Mouse (Mus musculus): Measurements from ENCODE around the gene Tmem183a. TPM values are rescaled to one million over a fixed set of nuclear protein-coding genes. Genes with fewer than 3 reads are reported as not detected.
A peak's percentile ranks its signal among the peaks of the same experiment; 100 is the strongest.

Tmem183a gene
- polyA plus RNA-seq (2014; fragmentation: Nextera tagmentation; extraction: Ambion mirVana) = 117 and 119 TPM in 2 replicates

DNA sequence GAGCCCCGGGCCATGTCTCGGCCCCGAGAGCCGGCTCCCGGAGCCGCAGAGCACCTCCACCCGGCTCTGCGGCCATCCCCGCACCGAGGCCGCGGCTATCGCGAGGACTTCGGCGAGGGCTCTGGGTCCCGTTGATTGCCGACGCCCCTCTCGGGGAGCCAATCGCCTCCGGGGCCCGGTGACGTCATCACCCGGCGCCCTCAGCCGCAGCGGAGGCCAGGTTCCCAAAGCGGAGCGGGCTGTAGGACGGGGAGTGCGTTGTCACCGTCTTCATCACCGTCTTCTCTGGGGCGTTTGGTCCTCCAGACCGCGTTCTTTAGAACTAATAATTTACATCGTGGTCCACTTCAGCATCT is at the start of gene Tmem183a:
TSS of gene Tmem183a (minus strand) at position 123 of the 356 bp plus-strand sequence.
- peak; percentile 96 for ATAC-seq (ENCODE audit: insufficient number of reproducible peaks, low FRiP score, low TSS enrichment, low read depth)

DNA sequence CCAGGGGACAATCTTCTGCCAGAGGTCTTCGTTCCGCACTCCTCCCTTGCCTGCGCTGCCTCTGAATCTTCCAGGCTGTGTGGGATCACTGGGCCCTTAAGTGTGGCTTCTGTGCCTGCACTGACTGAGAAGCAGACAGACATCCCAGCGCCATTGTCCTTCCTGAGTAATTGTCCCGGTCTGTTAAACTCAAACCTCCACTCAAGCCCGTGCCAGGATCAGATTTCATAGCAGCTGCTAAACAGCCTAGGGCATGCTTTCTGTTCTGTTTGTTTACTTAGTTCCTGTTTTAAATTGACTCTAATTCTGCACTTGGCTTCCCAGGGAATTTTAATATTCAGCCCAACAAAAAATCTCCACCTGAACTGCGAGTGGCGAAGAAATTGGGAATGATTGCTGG is 46.3 kb upstream of the Tmem183a start:
- no peak overlapping the region for H3K4me3 ChIP-seq (ENCODE audit: low read depth, low read length)
- H3K27me3 ChIP-seq (ENCODE audit: control insufficient read depth, insufficient read depth, low read length) = no peaks in the 10 kb centered on the region
- H3K36me3 ChIP-seq (ENCODE audit: control insufficient read depth, insufficient read depth, low read length) = peaks cover 6% of the 10 kb centered on the region; the same call in 1 of the 2 replicates
- H3K9me3 ChIP-seq (ENCODE audit: control insufficient read depth, low read length) = no peaks in the 10 kb centered on the region
- ATAC-seq (ENCODE audit: insufficient number of reproducible peaks, low FRiP score, low TSS enrichment, low read depth) (no peak), DNase-seq (ENCODE audit: low spot score) (no peak)
- 0 out of 2 replicates have a peak, but pooled peaks cover 7% of the 10 kb centered on the region for H3K4me1 ChIP-seq (ENCODE audit: control insufficient read depth, insufficient read depth, low read length)
- no peak overlapping the region for H3K4me2 ChIP-seq (ENCODE audit: low read depth, severe bottlenecking)
- 74% methylated on average over 8 of the region's 8 CpGs for WGBS
- no peak overlapping the region for H3K9ac ChIP-seq (ENCODE audit: low read length)
- H3K27ac ChIP-seq (replicated peaks; ENCODE audit: low read depth, low read length) = no peak overlapping the region

More for the DNA sequence above, at the start of gene Tmem183a:
- Histone ChIP-seq H3K27ac (replicated peaks; ENCODE audit: low read depth, low read length) (0 out of 2 replicates have a peak within 1 kb of the TSS, but pooled peaks have one; percentile 18), H3K4me1 (ENCODE audit: control insufficient read depth, insufficient read depth, low read length) (0 out of 2 replicates have a peak, but pooled peaks cover 6% of the 10 kb centered on the region), H3K4me3 (ENCODE audit: low read depth, low read length) (peak within 1 kb of the TSS; percentile 80), H3K9me3 (ENCODE audit: control insufficient read depth, low read length) (no peaks in the 10 kb centered on the region), H3K36me3 (ENCODE audit: control insufficient read depth, insufficient read depth, low read length) (peaks cover 10% of the 10 kb centered on the region), H3K9ac (ENCODE audit: low read length) (peak within 1 kb of the TSS; percentile 95), H3K27me3 (ENCODE audit: control insufficient read depth, insufficient read depth, low read length) (no peaks in the 10 kb centered on the region), H3K4me2 (ENCODE audit: low read depth, severe bottlenecking) (peak within 1 kb of the TSS; percentile 76)
- peak; percentile 98 for DNase-seq (ENCODE audit: low spot score)
- WGBS = 0% methylated on average over 38 of the region's 38 CpGs

DNA sequence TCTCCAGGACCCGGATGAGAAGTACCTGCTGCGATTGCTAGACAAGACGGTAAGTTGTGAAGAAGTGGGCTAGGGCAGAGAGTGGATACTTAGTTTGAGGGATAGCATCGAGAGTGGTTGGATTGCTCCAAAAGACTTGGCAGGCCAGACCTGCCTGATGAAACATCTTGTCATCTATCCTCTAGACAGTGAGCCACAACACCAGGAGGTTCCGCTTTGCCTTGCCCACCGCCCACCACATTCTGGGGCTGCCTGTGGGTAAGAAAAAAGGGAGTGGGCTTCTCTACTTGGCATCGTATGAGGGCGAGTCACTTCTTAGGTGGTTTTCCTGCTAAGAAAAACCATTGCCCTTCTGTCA is 44.6 kb upstream of the Tmem183a start:
- Histone ChIP-seq H3K36me3 (ENCODE audit: control insufficient read depth, insufficient read depth, low read length) (peaks cover 4% of the 10 kb centered on the region; the same call in 1 of the 2 replicates), H3K4me3 (ENCODE audit: low read depth, low read length) (peak overlapping the region; percentile 81), H3K27me3 (ENCODE audit: control insufficient read depth, insufficient read depth, low read length) (no peaks in the 10 kb centered on the region), H3K4me2 (ENCODE audit: low read depth, severe bottlenecking) (peak overlapping the region; percentile 84), H3K9ac (ENCODE audit: low read length) (peak overlapping the region; percentile 78), H3K27ac (replicated peaks; ENCODE audit: low read depth, low read length) (no peak overlapping the region), H3K9me3 (ENCODE audit: control insufficient read depth, low read length) (no peaks in the 10 kb centered on the region), H3K4me1 (ENCODE audit: control insufficient read depth, insufficient read depth, low read length) (0 out of 2 replicates have a peak, but pooled peaks cover 7% of the 10 kb centered on the region)
- DNase-seq (ENCODE audit: low spot score) = no peak
- 36% methylated on average over 8 of the region's 8 CpGs for WGBS
- peak; percentile 18; the same call in 1 of the 2 replicates for ATAC-seq (ENCODE audit: insufficient number of reproducible peaks, low FRiP score, low TSS enrichment, low read depth)

DNA sequence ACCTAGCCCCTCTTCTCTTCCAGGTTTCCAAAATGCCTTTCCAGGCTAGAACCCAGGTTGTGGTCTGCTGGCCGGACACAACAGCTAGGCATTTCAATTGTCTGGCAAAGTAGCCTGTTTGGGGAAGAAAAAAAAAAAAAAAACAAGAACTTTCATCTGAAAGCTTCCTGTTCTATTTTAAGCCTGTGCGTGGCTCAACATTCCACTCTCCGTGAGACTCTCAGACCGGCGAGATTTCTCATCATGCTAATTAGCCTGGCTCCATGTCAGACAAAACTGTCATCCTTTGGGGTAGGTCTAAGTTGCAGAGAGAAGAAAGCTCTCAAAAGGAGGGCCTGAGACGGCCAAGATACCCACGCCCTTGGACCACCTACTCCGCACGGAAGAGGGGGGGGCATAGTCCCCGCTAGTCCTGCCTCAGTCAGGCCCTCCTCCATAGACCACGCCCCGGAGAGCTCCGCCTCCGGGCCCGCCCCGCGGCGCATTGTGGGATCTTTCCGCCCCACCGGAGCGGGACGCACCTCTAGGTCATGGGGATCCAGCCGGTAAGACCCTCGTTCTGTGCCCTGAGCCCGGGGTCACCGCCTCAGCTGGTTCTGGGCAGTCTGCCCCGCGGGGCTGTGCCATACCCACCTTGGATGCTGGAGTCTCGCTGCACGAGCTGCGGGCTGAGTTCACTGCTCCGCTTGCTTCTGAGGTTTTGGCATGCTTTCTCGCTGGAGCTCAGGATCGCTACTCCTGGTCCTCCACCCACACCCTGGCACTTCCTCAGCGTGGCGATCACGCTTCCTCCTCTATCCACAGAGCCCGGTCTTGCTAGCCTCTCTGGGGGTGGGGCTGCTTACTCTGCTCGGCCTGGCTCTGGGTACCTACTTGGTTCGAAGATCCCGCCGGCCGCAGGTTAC is 44.0 kb upstream of the Tmem183a start, which contains the start of gene Cyb5r1:
TSS of gene Cyb5r1 (plus strand) at position 51 of the 905 bp plus-strand sequence.
- under 1% methylated on average over 43 of the region's 43 CpGs for WGBS
- H3K36me3 ChIP-seq (ENCODE audit: control insufficient read depth, insufficient read depth, low read length) = peaks cover 4% of the 10 kb centered on the region; the same call in 1 of the 2 replicates
- ATAC-seq (ENCODE audit: insufficient number of reproducible peaks, low FRiP score, low TSS enrichment, low read depth) (peak; percentile 97), DNase-seq (ENCODE audit: low spot score) (peak; percentile 91)
- no peaks in the 10 kb centered on the region for H3K9me3 ChIP-seq (ENCODE audit: control insufficient read depth, low read length)
- H3K27me3 ChIP-seq (ENCODE audit: control insufficient read depth, insufficient read depth, low read length) = no peaks in the 10 kb centered on the region
- peak within 1 kb of the TSS; percentile 78 for H3K9ac ChIP-seq (ENCODE audit: low read length)
- 0 out of 2 replicates have a peak, but pooled peaks cover 7% of the 10 kb centered on the region for H3K4me1 ChIP-seq (ENCODE audit: control insufficient read depth, insufficient read depth, low read length)
- 0 out of 2 replicates have a peak within 1 kb of the TSS, but pooled peaks have one; percentile 51 for H3K27ac ChIP-seq (replicated peaks; ENCODE audit: low read depth, low read length)
- peak within 1 kb of the TSS; percentile 84 for H3K4me2 ChIP-seq (ENCODE audit: low read depth, severe bottlenecking)
- peak within 1 kb of the TSS; percentile 81 for H3K4me3 ChIP-seq (ENCODE audit: low read depth, low read length)

DNA sequence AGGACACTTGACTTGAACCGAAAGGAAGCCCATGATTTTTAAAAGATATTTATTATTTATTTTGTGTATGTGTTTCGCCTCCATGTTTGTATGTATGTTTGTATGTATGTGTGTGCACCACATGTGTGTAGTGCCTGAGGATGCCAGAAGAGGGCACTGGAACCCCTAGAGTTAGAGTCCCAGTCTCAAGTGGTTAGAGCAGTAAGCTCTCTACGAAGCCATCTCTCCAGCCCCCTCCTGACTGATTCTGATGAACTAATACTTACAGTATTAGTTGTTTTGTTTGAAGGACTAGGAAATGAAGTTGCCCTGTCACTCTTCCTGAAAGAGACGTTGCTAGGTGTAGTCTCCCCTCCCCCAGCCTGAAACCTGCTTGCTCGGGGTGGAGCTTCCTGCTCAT is 38.0 kb upstream of the Tmem183a start:
- Histone ChIP-seq H3K27ac (replicated peaks; ENCODE audit: low read depth, low read length) (no peak overlapping the region), H3K9me3 (ENCODE audit: control insufficient read depth, low read length) (no peaks in the 10 kb centered on the region)
- 73% methylated on average over 5 of the region's 5 CpGs for WGBS

DNA sequence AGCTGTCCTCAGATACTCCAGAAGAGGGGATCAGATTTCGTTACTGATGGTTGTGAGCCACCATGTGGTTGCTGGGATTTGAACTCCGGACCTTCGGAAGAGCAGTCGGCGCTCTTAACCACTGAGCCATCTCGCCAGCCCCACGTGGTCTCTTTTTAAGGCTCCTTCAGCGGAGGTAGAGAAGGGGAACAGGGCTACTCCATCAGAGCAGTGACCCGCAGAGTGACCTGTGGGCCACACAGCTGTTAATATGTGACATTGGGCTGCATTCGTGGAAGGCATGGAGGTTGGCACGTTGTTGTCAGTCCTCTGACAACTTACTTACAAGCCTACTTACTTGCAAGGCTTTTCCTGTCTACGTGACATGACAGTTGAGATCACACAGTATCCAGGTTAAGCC is 36.4 kb upstream of the Tmem183a start:
- DNase-seq (ENCODE audit: low spot score) (no peak), ATAC-seq (ENCODE audit: insufficient number of reproducible peaks, low FRiP score, low TSS enrichment, low read depth) (no peak)
- Histone ChIP-seq H3K9me3 (ENCODE audit: control insufficient read depth, low read length) (no peaks in the 10 kb centered on the region), H3K27me3 (ENCODE audit: control insufficient read depth, insufficient read depth, low read length) (no peaks in the 10 kb centered on the region), H3K27ac (replicated peaks; ENCODE audit: low read depth, low read length) (no peak overlapping the region), H3K4me1 (ENCODE audit: control insufficient read depth, insufficient read depth, low read length) (no peaks in the 10 kb centered on the region), H3K4me3 (ENCODE audit: low read depth, low read length) (no peak overlapping the region), H3K9ac (ENCODE audit: low read length) (no peak overlapping the region), H3K36me3 (ENCODE audit: control insufficient read depth, insufficient read depth, low read length) (no peaks in the 10 kb centered on the region), H3K4me2 (ENCODE audit: low read depth, severe bottlenecking) (no peak overlapping the region)
- 93% methylated on average over 12 of the region's 12 CpGs for WGBS

More for the DNA sequence above, 38.0 kb upstream of the Tmem183a start:
- Histone ChIP-seq H3K4me2 (ENCODE audit: low read depth, severe bottlenecking) (no peak overlapping the region), H3K4me1 (ENCODE audit: control insufficient read depth, insufficient read depth, low read length) (no peaks in the 10 kb centered on the region), H3K27me3 (ENCODE audit: control insufficient read depth, insufficient read depth, low read length) (no peaks in the 10 kb centered on the region), H3K36me3 (ENCODE audit: control insufficient read depth, insufficient read depth, low read length) (no peaks in the 10 kb centered on the region), H3K9ac (ENCODE audit: low read length) (no peak overlapping the region), H3K4me3 (ENCODE audit: low read depth, low read length) (no peak overlapping the region)
- ATAC-seq (ENCODE audit: insufficient number of reproducible peaks, low FRiP score, low TSS enrichment, low read depth) (no peak), DNase-seq (ENCODE audit: low spot score) (no peak)

DNA sequence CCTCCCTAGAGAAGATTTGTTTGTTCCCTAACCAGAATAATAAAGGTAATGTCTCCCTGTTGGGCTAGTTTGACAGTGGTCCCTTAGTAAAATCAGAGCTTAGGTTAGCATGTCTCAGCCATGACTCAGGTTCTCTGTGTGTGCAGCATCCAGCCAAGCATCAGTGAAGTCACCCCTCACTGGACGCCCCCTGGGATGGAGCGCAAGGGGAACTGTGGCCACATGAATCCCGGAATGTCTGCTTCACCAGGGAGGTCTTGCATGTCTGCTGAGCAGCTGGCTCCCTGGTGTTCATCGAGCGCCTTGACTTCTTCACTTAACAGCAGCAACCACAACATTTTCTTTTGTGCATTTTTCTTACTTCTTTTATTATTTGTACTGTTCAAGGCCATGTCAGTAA is 32.0 kb upstream of the Tmem183a start:
- H3K36me3 ChIP-seq (ENCODE audit: control insufficient read depth, insufficient read depth, low read length) = no peaks in the 10 kb centered on the region
- no peaks in the 10 kb centered on the region for H3K4me1 ChIP-seq (ENCODE audit: control insufficient read depth, insufficient read depth, low read length)
- 64% methylated on average over 5 of the region's 5 CpGs for WGBS
- ATAC-seq (ENCODE audit: insufficient number of reproducible peaks, low FRiP score, low TSS enrichment, low read depth) (no peak), DNase-seq (ENCODE audit: low spot score) (no peak)
- no peak overlapping the region for H3K4me3 ChIP-seq (ENCODE audit: low read depth, low read length)
- H3K9me3 ChIP-seq (ENCODE audit: control insufficient read depth, low read length) = no peaks in the 10 kb centered on the region
- H3K27me3 ChIP-seq (ENCODE audit: control insufficient read depth, insufficient read depth, low read length) = no peaks in the 10 kb centered on the region
- H3K4me2 ChIP-seq (ENCODE audit: low read depth, severe bottlenecking) = no peak overlapping the region
- no peak overlapping the region for H3K27ac ChIP-seq (replicated peaks; ENCODE audit: low read depth, low read length)
- no peak overlapping the region for H3K9ac ChIP-seq (ENCODE audit: low read length)

DNA sequence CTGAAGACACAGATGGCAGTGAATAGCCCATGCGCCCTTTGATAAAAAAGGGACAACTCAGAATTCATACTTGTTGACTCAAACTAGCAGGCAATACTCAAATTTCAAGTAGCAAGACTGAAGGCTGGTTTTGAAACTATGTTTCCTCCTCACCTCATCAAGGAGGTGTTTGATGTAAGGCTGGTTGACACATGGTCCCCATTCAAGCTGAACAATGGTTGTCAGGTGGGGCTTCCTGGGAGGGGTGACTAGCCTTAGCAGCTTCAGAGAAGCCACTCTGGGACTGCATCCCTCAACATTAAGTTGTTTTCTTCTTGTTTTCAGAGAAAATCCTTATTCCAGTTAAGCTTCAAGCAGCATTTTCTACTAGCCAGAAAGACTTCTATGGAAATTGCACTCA is 23.9 kb upstream of the Tmem183a start, which contains the start of gene 4933406M09Rik:
TSS of gene 4933406M09Rik (plus strand) at position 275 of the 400 bp plus-strand sequence.
- H3K9ac ChIP-seq (ENCODE audit: low read length) = no peak within 1 kb of the TSS
- H3K27me3 ChIP-seq (ENCODE audit: control insufficient read depth, insufficient read depth, low read length) = no peaks in the 10 kb centered on the region
- H3K27ac ChIP-seq (replicated peaks; ENCODE audit: low read depth, low read length) = no peak within 1 kb of the TSS
- DNase-seq (ENCODE audit: low spot score) (no peak), ATAC-seq (ENCODE audit: insufficient number of reproducible peaks, low FRiP score, low TSS enrichment, low read depth) (no peak)
- H3K4me2 ChIP-seq (ENCODE audit: low read depth, severe bottlenecking) = no peak within 1 kb of the TSS
- WGBS = 96% methylated on average over 1 of the region's 1 CpGs
- no peak within 1 kb of the TSS for H3K4me3 ChIP-seq (ENCODE audit: low read depth, low read length)
- no peaks in the 10 kb centered on the region for H3K9me3 ChIP-seq (ENCODE audit: control insufficient read depth, low read length)
- no peaks in the 10 kb centered on the region for H3K36me3 ChIP-seq (ENCODE audit: control insufficient read depth, insufficient read depth, low read length)
- H3K4me1 ChIP-seq (ENCODE audit: control insufficient read depth, insufficient read depth, low read length) = no peaks in the 10 kb centered on the region
